Mouse (Mus musculus) retina, postnatal 1 day (tissue): Measurements from ENCODE around the gene Sytl3.

Experiments
- DNase-seq: peaks from one replicate; pipeline ENCODE4 v3.0.0-alpha.2; 2012

Gene Sytl3

DNA sequence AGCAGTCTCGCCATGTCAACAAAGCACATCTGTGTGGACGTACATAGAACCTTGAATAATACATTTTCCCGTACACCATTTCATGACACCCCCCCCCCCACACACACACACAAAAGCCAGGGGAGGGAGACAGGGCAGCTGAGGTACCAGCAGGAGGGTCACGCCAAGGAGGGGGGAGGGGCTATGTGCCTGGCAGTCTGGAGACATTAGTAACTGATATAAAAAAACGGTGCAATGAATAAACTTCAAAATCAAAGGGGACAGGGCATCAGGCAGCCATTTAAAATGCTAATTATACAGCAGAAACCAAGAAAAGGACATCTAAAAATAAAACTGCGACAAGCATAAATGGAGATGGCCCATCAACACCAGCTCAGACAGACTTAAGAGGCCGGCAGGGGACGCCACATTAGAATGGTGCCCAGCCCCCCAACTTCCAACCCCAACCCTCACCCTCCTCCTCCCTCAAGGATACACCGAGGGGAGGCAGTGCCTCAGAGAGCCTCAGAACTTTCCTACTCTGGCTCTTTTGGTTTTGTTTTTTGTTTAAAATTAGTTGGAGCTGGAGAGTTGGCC, 100.9 kb downstream of the Sytl3 start:
- DNase-seq, result no peak

DNA sequence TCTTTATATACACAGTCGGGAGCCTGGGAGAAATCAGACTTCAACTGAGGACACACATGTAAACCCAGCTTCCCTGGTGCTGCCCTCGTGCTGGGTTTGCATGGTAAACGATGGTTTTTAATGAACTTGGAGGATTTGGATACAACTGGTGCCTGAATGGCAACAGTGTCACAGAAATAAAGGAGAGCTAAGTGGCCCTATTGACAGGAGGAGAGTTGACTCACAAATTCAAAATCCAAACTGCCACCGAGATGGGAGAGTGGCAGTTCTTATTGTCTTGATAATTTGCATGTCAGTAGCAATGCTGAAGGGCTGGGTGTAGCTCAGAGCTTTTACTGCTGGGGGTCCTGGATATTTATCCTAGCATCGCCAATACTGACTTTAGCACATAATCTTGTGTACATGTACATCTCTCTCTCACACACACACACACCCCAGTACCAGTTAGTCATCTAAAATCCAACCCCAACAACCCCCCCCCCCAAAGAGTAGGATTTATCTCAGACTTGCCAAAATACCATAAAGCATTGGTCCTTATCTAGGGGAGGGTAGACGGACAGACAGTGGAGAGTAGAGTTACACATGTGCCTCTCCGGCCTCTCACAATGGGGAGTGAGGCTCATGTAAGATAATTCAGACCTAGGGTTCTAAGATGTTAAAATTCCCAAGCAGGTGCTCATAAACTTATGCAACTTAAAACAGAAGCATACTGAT, 104.8 kb downstream of the Sytl3 start:
- DNase-seq, result no peak

DNA sequence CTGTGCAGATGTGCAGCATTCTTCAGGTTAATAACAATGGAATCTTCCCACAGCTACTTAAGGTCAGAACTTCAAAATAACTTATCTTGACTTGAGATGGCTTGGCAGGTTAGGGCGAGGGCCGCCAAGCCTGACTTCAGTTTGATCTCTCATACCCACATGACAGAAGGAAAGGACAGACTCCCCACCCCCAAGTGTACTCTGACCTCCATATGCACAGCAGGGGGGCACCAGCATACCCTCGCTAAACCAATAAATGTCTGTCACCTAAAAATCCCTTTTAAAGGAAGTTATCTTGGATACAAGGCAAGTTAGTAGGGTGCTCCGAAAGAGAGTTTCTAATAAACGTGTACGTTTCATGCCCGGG, 105.3 kb downstream of the Sytl3 start:
- no peak for DNase-seq

DNA sequence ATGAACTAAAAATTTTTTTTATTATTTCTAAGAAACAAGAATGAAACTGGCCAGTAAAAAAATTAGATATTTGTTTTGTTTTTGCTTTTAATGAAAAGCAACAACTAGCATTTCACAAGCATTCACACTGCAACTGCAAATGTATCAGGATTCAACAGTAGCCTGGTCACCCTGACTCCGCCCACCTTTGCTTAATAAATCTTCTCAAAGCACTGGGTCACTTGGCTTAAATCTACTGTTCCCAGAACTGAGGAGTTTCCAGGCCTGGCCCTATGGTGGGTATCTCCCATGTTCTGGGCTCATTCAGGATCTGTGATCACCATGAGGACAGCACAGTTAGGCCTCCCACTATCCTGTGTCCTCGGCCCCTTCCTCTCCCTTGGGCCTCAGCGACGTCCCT, 105.8 kb downstream of the Sytl3 start:
- no peak for DNase-seq

DNA sequence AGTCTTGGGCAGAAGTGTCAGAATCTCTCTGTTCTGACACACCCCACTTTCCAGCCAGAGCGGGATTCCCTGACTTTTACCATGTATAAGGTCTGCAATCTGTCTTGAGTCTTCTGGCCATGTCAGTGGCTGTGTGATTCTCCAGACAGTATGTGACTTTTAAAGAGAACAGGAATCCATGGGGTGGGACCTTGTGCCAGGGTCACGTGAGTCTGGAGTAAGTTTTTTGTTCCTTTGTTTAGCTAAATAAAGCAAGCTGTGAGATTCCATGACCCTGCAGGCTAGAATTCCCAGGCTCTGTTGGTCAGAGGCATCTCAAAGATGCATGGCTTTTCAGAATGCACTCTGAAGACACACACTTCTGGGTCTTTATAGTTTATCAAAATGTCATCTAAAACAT, 107.0 kb downstream of the Sytl3 start:
- no peak for DNase-seq

DNA sequence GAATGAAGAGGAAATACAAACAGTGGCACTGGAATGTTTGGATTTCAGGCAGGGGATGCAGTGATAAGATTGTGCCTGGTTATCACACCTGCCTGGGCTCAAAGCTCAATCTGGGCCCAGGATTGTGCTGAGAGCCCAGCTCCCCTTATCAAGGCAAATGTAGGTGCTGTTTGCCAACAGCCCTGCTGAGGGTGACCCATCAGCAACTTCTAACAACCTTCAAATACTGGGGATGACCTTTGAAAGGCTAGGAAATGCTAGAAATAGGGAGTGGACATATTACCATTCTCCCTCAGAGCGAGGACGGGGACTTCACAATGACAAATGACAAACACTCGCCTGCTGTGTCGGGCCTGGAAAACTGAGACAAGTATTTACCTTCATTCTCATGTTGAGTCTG, 107.9 kb downstream of the Sytl3 start:
- no peak for DNase-seq

DNA sequence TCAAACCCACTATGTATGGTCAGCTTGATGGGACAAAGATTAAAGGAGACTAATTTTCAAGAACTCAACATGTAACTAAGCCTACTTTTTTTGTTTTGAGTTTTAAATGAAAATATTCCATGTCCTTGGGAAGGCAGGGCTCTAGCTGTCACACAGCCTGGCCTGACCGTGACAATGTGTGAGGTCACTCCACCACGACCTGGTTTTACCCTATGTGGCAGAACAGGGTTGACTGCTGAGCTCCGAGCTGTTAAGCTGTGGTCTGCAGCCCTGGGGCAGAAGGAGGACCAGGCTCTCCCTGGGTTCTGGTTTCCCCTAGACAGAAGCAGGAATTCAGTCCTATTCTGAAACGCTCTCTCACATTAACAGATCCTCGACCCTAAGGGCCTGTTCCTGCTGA, 108.9 kb downstream of the Sytl3 start:
- no peak for DNase-seq

DNA sequence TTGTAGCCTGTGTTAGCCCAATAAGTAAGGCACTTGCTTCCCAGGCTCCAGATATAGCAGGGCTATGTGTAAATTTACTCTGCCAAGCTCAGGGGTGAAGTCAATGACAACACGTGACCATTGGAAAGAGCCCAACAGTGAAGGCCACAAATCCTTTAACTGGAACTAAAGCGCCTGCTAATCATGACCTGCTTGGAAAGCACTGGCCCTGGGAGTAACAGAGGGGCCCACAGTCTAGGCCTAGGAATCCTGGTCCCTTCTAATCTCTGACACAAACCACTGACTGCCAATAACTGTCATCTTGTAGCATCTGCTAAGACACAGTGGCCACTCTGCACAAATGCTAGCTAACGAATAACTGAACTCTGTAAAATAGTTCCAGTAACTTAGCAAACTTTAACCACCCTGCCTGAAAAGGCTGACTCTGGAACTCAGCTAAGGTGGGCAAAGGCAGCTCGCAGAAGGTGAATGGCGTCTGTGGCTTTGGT, 109.5 kb downstream of the Sytl3 start:
- no peak for DNase-seq

DNA sequence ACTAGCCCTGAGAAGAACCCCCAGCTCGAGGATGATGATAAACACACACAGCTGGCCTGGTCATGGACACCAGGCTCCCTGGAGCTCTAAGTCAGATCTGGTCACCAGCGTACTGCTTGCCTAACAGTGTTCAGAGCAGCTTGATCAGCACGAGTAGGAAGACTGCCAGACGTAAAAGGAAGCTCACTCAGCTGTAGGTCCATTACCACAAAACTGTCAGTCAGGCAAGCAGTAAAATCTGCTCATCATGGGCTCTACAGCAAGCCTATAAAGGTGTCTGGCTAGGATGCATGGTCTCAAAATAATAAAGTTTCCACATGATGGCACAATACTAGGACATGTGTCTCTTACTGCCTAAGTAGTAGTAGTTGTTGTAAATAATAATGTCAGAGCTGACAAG, 110.7 kb downstream of the Sytl3 start:
- no peak for DNase-seq

DNA sequence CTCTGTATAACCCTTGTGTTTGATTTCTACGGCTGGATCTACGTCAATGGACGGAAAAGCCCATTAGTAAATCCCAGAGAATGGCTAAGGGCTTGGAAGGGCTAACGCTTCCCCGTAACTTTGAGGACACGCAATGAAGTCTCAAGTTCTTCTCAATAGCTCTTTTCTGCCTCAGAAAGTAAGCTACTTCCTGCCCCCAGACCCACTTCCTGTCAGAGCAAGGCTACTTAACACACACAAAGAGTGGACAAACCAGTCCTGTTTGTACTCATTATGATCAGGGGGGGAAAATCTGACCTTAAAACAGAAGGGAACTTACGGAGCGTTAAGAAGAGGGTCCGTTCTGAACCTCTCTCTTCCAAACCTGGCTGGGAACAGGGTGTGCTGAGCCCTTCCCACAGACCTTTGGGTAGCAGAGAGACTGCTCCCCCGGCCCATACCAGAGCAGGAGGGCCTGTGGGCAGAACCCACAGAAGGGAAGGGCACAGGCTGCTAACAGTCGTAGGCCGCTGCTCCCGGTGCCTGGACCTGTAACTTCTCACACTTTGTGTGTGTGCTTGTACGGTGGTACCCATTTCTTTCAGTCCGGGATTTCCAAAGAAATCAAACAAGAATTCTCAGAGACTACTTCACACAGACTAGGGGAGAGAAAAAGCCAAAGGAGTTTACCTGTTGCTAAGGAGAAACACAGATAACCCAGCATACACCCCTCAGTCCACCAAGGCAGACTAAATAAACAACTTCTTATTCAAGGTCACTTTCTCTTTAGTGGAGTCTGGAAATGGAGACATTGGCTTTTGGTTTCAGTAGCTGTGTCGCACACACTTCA, 113.0 kb downstream of the Sytl3 start:
- DNase-seq, result no peak

DNA sequence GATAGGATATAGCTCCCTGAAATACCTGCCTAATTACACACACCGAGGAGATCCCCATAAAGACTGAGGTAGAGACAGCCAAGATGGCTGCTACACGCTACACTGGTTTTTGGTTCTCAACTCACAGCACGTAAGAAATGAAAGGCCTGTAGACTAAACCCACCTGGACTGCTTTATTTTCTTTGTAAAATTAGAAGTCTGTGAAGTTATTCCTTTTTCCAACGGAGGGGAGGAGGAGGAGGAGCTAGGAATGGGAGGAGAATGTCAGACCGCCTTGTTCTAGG, 113.5 kb downstream of the Sytl3 start:
- DNase-seq, result no peak

DNA sequence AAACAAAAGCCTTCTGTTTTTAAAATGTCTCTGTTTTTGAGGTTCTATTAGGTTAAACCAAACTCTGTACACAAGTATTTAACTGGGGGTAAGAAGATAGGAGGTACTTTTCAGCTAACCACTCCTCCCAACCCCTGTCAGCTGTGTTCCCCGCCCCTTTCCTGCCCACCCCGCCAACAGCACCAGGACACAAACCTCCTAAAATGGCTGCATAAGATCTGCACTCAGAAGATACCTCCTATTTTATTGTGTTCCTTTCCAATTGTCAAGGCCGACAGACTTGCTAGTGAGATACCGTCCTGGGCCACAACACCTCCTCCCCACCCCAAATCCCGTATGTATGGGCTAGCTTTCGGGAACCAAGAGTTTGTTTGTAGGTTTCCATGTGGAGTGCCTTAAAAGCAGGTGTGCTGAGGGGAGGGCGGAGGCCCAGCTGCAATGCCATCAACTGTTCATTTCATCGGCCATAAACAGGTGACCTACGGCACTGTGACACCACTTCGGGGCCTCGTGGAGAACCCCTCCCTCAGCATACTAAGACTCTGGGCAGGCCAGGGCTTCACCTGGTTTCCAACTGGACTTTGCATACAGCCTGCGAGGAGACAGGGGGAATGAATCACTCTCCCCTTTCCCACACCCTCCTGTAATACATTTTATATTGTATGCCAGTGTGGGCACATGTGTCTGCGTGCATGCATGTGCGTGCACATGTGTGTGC, 114.5 kb downstream of the Sytl3 start:
- no peak for DNase-seq

DNA sequence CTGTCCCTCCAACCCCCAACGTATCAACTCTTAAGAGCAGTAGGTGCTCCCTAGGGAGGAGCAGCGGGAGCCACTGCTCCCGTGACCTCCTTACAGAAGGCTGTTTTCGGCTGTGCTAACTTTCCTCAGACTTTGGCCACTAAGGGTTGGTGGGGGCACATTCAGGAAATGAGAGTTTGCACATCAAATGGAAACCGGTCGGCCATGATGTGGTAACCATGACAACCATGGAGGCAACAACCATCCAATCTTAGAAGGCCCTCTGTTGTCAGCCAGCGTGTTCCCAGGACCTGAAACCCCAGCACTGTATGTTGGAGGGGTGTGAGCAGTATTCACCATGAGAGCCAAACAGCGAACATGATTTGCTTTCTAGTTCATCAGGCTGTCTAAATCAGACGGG, 116.3 kb downstream of the Sytl3 start:
- peak; percentile 46 for DNase-seq

DNA sequence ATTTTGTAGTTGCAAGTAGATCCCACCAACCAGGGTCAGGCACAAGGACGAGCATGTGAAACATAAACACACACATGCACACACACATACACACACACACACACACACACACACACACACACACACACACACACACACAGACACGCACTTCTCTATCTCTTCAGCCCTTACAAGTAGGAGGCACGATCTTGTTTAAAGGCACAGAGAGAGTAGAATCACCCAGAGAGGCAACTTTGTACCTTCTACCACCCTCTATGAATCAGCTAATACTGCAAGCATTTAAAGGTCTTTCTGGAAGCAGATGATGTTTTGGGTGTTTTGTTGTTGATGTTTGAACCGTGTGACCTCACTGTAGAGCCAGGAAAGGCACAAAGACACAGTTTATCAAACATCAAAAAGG, 116.8 kb downstream of the Sytl3 start:
- DNase-seq, result no peak

DNA sequence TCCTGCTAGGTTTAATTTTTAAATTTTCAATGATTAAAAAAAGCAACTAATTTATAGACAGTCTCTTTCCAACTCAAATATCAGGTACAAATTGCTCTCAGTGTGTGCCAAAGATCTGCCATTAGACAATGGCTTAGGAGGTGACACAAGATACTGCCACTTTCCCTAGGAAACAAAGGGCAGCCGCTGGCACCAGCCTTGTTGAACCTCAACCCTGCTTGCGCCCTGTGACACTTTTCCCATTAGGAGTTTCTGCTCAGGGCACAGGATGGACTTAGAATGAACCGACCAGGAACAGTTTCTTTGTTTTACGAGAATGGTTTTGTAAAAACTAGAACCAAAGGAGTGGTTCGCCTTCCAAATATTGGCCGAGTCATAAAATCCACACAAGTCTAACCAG, 117.2 kb downstream of the Sytl3 start:
- no peak for DNase-seq

DNA sequence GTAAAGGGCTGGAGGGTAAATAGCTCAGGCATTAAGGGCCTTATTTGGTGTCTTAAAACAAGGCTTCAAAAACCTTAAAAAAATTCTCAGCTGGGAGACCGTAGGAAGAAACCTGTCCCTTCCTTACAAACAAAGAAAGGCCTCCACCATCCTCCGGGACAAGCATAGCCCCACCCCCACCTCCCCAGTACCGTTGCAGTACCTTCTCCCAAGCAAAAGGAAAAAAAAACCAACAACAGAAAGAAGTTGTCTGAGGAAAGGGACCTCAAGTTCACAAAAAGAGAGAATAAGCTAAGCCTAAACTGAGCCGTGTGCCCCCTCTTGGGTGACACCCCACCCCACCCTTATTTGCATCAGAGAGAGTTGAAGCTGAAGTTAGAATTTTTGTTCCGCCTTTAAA, 117.7 kb downstream of the Sytl3 start:
- DNase-seq, result no peak

DNA sequence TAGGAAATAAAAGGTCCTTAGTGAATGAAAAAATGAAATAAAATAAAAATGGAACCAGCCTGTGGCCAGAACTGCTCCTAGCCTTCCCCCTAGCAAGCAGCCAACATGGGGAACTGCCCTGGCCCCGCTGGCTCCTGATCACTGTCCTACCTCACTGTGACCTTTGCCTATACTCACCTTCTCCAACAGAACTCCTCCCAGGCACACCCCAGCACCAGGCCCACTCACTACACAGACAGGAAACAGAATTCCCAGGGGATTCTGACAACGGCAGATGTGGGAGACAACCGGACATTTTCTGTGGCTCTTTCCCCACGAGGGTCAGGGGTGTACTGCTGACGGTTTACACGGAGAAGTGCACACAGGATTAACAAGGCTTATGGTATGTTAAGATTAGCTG, 118.2 kb downstream of the Sytl3 start:
- DNase-seq, result no peak

DNA sequence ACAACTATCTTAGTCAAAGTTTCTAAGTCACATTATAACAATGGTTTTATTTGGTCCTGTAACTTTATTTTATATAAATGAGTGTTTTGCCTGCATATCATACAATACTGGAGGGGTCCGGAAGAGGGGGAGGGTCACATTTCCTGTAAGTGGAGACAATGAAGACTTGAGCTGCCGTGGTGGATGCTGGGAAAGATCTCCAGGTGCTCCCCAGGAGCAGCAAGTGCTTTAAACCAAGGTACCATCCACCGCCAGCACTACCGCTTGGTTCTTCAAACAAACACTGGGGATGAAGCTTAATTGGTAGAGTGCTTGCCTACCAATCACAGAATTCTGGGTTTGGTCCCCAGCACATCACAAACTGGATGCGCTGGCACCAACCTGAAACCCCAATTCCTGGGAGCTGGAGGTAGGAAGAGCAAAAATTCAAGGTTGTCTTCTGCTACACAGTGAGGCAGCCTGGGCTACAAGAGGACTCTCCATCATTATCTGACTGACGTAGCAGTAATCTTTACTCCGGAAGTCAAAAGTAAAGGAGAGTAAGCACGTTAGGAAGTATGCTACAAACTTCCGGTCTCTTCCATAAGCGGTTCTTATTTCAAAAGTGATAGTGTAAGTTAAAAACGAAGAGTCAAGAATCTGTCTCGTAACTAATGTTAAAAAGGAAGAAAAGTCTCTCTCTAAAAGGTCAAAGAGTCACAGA, 118.9 kb downstream of the Sytl3 start:
- DNase-seq, result no peak

DNA sequence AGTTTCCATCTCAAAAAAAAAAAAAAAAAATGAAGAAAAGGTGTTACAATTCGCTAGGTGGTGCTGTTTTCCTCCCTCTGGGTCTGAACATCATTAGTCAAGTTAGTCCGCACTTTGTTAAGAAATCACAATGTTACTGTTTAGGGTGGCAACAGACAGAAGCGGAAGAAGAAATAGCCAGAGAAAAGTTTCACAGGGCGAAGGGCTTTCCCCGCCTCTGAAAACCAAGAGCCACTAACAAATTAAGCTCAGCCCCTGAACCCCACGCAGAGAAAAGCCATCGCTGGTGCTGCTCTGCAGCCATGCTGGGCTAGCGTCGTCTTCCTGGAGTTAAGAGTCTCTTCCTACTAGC, 119.4 kb downstream of the Sytl3 start:
- peak; percentile 66 for DNase-seq

DNA sequence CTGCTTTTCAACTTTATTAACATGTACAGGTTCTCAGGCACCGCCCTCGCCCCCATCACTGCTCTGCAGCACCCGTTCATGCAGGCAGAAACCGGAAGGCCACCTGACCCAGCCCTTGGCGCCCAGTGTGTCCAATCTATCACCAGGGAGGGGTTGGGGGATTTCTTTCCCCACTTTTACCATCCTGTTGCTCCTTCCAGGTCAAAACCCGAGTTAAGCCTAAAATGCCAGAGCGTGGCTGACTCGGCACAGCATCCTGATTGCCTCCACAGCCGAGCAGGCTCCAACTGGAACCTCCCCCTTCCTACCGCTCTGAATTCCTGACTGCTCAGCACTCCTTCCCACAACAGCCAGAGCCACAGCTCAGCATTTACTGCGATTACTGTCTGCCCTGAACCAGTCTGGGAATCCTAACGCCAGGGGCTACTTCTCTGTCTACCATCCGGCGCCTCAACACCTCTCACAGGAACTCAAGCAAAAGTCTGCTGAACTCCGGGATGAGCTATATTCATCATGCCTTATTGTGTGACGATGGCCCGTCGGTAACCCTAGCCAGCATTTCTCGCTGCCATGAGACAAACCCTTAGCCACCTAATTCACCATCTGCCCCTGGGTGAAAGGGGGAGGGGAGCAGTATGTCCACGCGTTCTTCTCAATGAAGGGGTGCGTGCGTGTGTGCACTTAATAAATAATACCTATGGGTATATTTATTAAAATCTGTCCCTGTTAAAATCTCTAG, 120.0 kb downstream of the Sytl3 start:
- DNase-seq, result peak; percentile 53

DNA sequence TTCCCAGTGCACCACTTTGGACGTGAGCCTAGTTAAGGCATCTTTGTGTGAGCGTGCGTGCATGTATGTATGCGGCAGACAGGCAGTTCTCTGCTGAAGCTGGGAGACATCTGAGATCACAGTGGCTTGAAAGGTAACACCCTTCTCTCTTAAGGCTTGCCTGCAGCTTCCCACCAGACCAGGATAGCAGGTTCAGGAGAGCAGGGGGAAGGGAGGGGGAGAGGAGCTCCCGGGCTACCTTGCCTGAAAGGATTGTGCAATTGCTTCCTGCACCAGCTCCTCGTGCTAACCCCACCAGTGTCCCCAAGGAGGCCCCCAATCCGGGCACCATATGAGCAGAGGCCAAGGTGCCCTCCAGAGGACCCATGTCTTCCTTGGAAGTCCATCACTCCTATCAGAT, 120.7 kb downstream of the Sytl3 start:
- no peak for DNase-seq

DNA sequence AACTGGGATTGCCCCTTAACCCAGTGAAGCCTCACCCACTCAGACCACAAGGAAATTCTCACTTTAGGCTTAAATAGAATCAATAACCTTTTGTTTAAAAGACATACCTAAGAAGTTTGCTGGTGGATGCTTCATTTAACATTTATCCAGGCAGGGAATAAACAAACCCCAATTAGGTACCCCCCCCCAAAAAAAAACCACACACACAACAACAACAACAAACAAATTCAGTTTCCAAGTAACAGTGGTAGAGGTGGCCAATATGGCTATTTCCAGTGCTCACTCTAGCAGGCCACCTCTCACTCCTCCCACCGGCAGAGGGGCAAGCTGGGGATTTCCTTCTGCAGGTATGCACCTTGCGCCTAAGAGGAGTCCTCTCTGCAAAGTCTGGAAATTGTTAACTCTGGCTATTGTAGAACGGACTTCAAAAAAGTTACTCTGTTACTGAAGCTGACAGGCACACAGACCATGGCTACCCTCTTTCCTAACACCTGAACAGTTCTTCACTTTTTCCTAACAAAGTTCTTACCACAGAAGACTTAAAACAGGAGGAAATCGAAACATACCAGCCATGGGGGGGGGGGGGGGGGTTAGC, 121.7 kb downstream of the Sytl3 start:
- no peak for DNase-seq
